Mouse (Mus musculus): ENCODE results near the gene Topors. TPM values are rescaled to one million over a fixed set of nuclear protein-coding genes. Genes with fewer than 3 reads are reported as not detected.

Topors gene
- 2.4 and 3.2 TPM in 2 replicates for polyA plus RNA-seq (2012; rRNA removed)

GRCm38 (mm10) chr4:40269430-40270032 lies at the start of gene Topors, which contains the start of gene Smim27:
TSS of gene Topors (minus strand) at chr4:40269850.
TSS of gene Smim27 (plus strand) at chr4:40269579.

GRCm38 (mm10) chr4:40279276-40279900 lies 9.7 kb upstream of the Topors start, which contains the start of gene Ndufb6:
TSS of gene Ndufb6 (minus strand) at chr4:40279421.

GRCm38 (mm10) chr4:40239409-40240271 lies 30.0 kb downstream of the Topors start, which contains the start of gene Ddx58:
TSS of gene Ddx58 (minus strand) at chr4:40239828.

Other genes with a start within 250 kb of the Topors start
- gene Aco1, start 126.8 kb downstream of the Topors start, polyA plus RNA-seq (2012; rRNA removed): 27.8 and 30.9 TPM in 2 replicates
- 5.1 and 5.2 TPM in 2 replicates for gene Ddx58, start 30.0 kb downstream of the Topors start, polyA plus RNA-seq (2012; rRNA removed)
- gene Smim27, start 271 bp downstream of the Topors start, polyA plus RNA-seq (2012; rRNA removed): 13.2 and 23.7 TPM in 2 replicates
- gene Ndufb6, start 9.6 kb upstream of the Topors start, polyA plus RNA-seq (2012; rRNA removed): 93.9 and 131 TPM in 2 replicates
- gene Tmem215, start 202.3 kb upstream of the Topors start, polyA plus RNA-seq (2012; rRNA removed): 0.05 TPM in 2 replicates

All from colon, adult 2 months (tissue).